Mouse (Mus musculus): ENCODE results near the gene Pon2.
"Not testable (repeated sequence)": the region's sequence is repeated elsewhere in the genome, so short reads cannot be mapped to it uniquely, and the experiment has no call there.

Gene Pon2

DNA sequence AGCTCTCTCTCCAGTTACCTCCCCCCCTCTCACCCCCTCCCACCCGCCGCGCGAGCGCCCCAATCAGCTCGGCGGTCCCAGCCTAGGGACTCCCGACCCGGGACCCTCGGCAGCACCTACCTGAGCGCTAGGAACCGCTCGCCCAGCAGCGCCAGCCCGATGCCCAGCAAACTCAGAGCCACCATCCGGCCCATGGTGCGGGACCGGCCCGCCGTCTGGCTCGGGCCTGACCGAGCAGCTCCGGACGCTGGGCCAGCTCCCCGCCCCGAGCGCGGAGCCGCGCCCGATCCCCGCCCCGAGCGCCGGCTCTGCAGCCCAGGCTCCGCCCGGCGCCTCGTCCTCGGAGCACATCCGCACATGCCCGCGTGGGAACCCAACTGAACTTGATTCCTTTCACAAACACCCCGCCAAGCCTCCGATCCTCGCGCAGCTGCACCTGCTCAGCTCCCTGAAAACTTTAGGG lies at the start of gene Pon2:
Pon2 (minus strand) TSS at position 364 of the 463 bp plus-strand sequence.
- in situ Hi-C loops (cut with MboI; ENCODE audit: unreplicated experiment in 2 of 2) = no loop called here

DNA sequence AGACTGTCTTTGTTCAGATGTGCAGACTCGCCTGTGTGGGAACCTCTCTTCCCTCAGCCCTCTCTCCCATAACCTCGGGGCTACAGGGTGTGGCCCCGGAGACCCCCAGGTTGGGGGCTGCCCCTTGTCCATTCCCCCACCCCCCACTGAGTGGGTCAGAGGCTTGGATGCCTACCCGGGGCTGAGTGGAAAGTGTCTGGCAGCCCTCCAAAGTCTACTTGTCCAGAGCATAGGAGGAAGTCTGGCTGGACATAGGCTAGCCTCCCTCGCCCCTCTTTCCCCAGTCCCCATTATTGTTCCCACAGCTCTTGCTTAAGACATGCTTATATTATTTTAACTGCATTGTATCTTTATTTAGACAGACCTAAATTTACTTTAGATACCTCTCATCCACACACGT lies 46.0 kb upstream of the Pon2 start:
- in situ Hi-C loops (cut with MboI; ENCODE audit: unreplicated experiment in 2 of 2) = no loop called here

DNA sequence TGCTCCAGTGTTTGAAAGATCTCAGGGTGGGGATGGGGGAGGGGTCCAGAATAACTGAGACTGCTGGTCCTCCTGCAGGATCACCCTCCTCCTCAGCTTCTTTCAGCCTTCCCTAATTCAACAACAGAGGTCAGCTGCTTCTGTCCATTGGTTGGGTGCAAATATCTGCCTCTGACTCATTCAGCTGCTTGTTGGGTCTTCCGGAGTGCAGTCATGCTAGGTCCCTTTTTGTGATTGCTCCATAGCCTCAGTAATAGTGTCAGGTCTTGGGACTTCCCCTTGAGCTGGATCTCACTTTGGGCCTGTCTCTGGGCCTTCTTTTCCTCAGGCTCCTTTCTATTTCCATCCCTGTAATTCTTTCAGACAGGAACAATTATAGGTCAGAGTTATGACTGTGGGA lies 41.0 kb upstream of the Pon2 start:
- in situ Hi-C loops (cut with MboI; ENCODE audit: unreplicated experiment in 2 of 2) = not testable (repeated sequence)

DNA sequence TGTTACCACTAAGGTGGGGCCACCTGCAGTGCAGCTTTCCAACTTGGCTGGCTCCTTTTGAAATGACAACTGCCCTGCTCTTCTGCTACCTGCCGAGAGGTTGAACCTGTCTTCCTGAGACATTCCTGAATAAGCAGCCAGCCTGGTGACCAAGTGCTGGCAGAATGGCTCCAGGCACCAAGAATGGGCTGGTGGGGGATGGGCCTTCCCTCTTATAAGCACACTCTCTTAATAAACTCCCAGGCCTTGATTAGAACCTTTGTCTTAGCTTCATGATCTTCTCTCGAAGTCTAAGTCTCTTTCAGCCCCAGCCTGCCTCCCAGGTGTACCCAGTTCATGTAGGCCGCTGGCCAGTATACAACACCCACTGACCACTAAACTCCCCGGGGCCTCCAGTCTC lies 40.5 kb upstream of the Pon2 start:
- in situ Hi-C loops (cut with MboI; ENCODE audit: unreplicated experiment in 2 of 2) = not testable (repeated sequence)

DNA sequence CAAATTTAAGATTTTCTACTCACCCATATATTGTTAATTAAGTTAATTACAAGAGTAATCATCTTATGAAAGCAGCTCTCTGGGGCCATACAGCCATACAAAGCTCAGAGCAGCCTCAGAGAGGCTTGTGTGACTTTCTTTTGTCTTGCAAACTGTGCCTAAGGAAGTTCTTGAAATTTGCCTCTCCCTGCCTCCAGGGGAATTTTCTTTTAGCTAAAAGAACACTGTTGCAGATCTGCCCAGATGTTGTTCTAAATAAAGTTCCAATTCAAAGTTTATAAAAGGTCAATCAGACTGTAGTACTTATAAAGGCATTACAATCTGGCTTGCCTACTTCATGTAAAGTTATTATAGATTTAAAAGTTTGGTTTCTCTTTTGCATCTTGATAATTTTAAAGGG lies 37.8 kb upstream of the Pon2 start:
- in situ Hi-C loops (cut with MboI; ENCODE audit: unreplicated experiment in 2 of 2) = not testable (repeated sequence)

DNA sequence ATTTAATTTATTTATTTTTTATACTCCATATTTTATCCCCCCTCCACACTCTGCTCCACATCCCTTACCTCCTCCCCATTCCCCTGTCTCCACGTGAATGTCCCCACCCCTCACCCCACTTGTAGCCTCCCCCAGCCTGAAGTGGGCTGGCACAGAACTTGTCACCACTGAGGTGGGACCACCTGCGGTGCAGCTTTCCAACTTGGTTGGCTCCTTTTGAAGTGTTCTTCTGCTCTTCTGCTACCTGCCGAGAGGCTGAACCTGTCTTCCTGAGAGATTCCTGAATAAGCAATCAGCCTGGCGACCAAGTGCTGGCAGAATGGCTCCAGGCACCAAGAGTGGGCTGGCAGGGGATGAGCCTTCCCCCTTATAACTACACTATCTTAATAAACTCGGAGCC lies 35.8 kb upstream of the Pon2 start:
- in situ Hi-C loops (cut with MboI; ENCODE audit: unreplicated experiment in 2 of 2) = no loop called here

DNA sequence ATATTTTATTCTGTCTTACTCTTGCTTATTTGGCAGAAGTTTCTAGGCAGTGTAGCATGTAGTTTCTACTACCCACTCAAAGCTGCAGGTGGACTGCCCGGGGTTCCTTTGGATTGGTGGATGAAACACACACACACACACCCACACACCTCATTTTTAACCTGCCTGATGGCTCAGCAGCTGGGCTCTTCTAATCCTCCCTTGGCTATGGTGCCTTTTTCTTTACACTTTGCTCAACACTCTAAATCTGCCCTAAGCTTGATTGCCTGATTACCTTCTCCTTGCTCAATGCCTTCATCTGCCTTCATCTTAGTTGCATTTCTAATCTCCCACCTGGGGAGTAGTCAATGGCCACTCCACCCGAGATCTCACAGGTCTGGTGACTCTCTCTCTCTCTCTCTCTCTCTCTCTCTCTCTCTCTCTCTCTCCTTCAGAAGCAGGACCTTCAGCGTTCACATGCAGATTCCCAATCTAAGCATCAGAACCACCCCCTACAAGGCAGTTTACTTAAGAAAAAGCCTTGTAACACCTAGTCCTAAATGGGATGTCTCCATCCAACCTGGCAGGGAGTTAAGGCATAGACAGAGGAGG lies 34.4 kb upstream of the Pon2 start:
- in situ Hi-C loops (cut with MboI; ENCODE audit: unreplicated experiment in 2 of 2) = no loop called here

DNA sequence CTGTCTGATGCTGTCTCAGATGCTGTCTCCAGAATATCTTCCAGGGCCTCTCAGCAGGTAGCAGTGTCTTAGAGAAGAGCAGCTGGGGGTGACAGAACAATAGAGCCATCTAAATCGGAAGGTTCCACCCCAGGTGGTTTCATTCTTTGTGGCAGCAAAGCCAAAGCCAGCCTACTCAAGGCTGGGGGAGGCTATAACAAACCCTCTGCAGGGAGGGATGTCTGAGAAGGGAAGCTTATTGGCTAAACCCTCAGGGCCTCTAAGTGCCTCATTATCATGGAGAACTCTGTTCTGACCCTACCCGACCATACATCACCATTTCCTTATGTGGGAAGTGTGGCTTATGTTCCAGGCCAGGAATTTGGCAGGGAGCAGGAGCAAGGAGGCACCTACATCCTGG lies 26.9 kb upstream of the Pon2 start:
- in situ Hi-C loops (cut with MboI; ENCODE audit: unreplicated experiment in 2 of 2) = no loop called here

DNA sequence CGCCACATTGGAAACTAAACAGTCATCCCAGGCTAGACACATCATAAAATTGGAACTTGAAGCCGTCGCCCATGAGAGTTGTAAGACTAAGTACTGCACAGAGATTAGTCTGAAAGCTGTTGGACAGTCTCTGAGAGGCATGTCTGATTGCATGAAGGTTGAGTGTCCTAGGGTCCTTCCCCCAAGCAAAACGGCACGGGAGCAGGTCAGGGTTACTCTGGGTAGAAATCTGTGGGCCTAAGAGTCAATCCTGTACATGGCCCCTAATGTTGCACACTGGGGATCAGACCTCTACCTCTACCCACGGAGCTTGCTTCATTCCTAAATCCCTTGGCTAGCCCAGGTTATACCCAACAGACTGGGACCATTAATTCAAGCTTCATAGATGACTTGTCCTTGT lies 25.8 kb upstream of the Pon2 start:
- in situ Hi-C loops (cut with MboI; ENCODE audit: unreplicated experiment in 2 of 2) = not testable (repeated sequence)

DNA sequence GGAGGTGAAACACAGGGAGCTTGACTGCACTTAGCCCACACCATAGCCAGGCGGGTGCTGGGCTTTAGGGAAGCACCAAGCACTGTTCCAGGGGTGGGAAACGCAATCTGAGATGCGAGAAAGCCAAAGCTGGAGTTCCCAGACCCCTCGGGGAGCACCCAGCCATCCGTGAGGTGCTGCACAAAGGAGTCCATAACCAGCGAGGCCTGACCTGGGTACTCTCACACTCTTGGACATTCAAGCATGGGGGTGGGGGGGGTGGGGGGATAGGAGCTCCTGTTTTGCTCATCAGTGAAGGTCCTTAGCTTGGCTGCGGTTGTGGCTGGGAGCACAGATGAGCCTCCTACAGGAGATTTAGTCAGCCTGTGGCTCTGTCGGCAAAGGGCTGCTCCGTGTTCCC lies 18.4 kb upstream of the Pon2 start:
- in situ Hi-C loops (cut with MboI; ENCODE audit: unreplicated experiment in 2 of 2) = no loop called here

DNA sequence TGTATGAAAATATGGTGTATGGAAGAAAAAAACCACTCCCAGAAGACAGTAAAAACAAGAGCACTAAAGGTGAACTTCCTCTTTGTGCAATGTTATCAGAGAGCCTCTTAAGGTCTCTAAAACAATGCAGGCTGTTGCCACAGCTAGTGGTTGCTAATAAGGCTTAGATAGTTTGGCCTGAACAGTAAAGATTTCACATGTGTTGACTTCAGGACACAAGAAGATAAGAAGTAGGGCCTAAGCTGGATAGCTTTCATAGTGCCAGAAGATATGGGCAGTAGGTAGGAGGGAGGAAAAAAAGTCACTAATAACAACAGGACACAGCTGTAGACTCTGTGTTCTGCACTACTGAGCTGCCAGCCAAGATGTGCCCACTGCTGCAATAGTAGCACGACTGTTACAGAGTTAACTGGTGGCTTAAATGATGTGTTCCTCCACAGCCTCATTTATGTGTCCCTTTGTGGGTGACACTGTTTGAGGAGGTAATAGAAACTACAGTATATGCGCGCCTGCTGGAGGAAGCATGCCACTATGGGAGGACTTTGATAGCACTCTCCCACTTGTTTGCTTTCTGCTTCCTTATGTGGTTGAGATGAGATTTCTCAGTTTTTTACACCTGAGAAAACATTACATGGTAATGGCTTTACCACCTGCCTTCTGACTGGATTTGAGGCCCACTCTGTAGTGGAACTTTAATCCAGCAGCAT lies 17.0 kb upstream of the Pon2 start:
- in situ Hi-C loops (cut with MboI; ENCODE audit: unreplicated experiment in 2 of 2) = no loop called here

DNA sequence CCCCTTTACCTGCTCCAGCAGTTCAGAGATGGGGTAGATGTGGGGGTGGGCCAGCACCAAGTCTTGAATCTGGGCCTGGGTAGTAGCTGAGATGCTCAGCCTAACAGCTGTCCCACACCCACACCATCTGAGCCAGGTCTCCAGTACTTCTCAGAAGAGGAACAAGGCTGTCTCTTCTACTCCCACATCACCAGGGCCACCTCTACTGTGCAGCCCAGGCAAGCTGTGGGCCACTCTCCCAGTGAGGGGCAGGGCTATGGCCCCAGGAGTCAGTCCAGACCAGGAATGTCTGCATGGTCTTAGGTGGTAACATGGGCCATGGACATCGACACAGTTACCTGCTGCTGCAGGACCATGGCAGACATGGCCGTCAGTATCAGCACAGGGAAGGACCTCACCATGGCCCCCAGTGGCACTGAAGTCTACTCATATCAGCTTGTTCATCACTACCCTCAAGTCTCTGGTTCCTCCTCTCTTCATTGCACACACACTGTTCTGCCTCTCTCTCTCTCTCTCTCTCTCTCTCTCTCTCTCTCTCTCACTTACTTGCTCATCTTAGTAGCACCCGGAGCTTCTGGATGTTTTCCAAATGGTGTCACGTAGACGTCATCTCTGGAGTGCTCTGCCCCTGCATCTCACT lies 15.8 kb upstream of the Pon2 start:
- in situ Hi-C loops (cut with MboI; ENCODE audit: unreplicated experiment in 2 of 2) = no loop called here

DNA sequence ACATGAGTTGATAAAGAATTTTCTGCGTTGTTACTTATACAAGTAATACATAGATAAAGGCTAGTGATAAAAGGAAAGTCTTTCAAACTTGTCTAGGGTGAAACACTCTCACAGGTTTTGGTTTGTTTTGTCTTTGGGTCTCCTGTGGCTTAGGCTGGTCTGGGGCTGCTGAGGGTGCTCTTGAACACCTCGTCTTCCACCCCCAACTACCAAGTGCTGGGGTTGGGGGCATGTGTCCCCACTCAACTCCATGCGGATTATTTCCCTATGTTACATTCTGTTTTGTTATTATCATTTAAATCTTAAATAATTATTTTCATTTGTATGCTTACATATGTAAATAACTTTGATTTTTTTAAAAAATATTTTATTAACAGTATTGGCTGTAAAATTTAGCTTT lies 12.2 kb upstream of the Pon2 start:
- in situ Hi-C loops (cut with MboI; ENCODE audit: unreplicated experiment in 2 of 2) = no loop called here

DNA sequence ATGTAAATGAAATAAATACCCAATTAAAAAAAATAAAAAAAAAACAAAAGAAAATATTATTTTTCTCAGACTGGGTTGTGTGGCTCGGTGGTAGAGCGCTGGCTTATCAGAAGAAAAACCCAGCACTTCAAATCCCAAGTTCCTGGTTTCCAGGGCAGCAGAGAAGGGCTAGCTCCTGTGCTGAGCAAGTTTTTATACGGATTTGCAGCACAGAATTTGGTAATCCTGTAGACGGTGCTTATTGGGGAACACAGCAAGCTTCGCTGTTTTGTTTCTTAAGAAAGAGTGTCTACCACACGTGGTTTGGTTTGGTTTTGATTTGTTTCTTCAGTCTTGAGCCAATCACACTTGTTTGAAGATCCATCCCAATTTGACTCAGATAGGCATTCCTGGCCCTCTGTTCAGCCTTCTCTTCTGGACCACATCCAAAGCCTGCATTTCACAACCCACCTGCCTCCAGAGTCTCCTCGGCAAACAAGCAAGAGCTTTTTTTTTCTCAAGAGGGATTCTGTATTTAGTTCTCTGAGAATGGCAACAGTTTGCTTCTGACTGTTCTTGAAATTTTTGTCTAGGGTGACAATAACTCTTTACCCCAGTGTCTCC lies 11.4 kb upstream of the Pon2 start:
- in situ Hi-C loops (cut with MboI; ENCODE audit: unreplicated experiment in 2 of 2) = no loop called here

DNA sequence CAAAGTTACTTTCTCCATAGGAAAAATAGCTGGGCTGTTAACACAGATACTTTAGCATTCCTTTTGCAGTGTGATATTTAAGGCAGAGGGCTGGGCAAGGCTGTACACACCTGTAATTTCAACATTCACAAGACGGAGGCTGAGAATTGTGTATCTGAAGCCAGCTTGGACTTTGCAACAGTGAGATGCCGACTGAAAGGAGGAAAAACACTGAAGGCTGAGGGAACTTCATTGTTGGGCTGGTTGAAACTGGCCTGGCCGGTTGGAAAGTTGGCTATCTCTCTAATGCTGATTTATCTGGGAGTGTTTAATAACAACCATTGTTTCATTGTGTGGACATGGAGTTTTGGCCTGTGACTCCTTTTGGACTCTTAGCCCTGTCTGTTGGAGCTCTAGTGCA lies 7.7 kb upstream of the Pon2 start:
- in situ Hi-C loops (cut with MboI; ENCODE audit: unreplicated experiment in 2 of 2) = no loop called here

DNA sequence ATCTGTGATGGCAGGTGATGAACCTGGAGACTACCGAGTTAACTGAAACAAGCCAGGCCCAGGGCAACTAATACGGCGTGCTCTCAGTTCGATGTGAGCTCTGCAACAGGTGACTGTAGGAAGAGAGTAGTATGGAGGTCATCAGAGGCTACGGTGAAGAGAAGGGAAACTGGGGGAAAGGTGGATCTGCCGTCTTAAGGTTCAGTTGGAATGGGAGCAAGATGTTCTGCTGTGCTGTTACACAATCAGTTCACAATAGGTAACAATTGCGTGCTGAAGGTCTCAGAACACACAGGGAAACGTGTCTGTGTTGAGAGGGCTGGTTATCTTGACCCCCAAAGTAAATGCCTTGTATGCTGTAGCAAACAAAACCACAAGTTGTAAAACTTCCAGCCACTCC lies 6.7 kb upstream of the Pon2 start:
- in situ Hi-C loops (cut with MboI; ENCODE audit: unreplicated experiment in 2 of 2) = loop anchor here in 1 of 2 experiments (5.0 kb wide), 1 partner anchor 48 kb away; the partner anchor contains the start of gene Pon3

DNA sequence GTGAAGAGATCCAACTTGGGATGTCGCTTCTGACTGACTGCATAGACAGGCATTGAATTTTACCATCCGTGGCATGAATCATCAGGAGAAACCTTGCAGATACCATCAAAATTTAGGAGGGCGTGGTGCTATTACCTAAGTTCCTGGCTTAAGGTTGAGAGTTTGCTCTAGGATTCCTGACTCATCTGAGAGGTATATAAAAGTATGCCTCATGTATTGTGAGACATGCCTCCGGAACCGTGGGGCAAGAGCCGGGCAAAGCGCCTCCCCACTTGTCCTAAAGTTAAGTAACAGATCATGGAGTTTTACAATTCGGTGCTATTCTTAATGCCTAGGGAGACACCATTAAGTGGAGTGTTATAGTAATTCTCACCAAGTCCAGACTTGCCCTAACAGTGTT lies 2.4 kb upstream of the Pon2 start:
- in situ Hi-C loops (cut with MboI; ENCODE audit: unreplicated experiment in 2 of 2) = loop anchor here in 1 of 2 experiments (5.0 kb wide), 1 partner anchor 43 kb away; the partner anchor contains the start of gene Pon3

DNA sequence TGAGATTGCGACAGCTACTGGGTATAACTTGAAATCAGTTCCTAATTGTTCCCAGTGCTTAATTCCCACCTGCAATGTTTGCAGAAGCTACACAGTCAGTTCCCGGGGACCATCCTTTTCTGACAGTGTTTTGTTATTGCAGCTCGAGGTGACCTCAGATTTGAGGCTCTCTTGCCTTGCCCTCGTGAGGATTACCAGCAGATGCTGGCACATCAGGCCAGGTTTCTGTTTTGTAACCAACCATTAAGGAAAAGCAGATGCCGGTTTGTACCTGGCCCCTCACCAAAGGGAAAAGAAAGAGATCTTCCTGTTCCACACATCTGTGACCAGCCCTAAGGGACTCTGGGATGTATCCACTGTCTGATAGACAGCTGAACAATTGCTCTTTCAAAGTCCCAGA lies 1.3 kb upstream of the Pon2 start:
- in situ Hi-C loops (cut with MboI; ENCODE audit: unreplicated experiment in 2 of 2) = no loop called here

DNA sequence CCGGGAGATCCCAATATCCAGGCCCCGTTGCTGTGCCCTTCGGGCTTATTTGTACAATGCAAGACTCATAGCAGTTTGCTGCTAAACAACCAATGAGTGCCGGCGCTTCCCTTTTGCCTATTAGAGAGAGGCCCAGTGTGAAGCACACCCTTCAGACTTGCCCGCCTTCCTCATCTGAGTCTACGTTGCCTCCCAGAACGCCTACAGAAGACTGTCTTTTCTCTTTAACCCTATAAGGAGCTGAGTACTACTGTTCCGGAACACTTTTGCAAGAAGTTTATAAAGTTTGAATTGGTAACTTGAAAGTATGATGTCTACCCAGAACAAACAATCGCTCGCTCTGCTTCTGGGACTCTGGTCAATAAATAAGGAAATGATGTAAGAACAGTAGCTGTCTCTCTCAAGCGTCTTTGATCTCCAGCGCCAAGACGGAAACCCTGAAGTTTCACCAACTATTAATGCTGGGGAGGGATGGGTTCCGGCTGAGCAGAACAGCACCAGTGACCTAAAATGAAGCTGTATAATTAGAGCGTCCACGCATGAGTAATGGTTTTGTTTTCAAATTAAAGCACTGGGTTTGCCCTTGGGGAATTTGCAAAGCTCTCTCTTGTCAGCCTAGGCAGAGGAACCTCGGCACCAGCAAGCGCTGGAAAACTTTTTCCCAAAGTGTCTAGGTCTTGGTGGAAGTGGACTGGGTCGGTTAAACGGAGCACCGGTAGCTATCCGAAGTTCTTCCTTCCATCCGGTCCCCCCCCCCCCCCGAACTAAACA lies 749 bp downstream of the Pon2 start:
- in situ Hi-C loops (cut with MboI; ENCODE audit: unreplicated experiment in 2 of 2) = no loop called here

DNA sequence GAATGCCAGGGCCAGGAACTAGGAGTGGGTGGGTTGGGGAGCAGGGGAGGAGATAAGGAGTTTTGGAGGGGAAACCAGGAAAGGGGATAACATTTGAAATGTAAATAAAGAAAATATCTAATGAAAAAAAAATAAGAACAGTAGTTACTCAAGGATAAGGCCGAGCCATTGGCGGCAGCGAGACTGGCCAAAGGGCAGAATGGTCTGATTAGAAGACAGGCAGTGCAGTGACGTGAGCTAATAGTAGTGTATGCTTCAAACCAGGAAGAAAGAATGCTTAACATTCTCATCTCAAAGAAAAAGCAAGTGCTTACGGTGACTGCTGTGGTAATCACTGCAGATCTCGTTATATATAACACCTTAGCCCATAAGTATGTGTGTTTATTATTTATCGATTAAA lies 2.2 kb downstream of the Pon2 start:
- in situ Hi-C loops (cut with MboI; ENCODE audit: unreplicated experiment in 2 of 2) = no loop called here

Measured in v-Abl transformed pro-B cells (cell line).